Mouse (Mus musculus) E14TG2a.4 (cell line): ENCODE data around the gene H2-M10.1.

Experiments
- CTCF ChIP-seq: conservative IDR thresholded peaks from 2 replicates; pipeline ENCODE4 v1.5.1; 2014; ENCODE audit warnings: low read length
- NANOG ChIP-seq: IDR thresholded peaks from 2 replicates; pipeline ENCODE4 v1.6.1; 2014; ENCODE audit warnings: borderline replicate concordance, low read length, mixed read lengths
- POU5F1 ChIP-seq: IDR thresholded peaks from 2 replicates; pipeline ENCODE4 v1.6.1; 2014; ENCODE audit warnings: low read length, borderline replicate concordance

DNA sequence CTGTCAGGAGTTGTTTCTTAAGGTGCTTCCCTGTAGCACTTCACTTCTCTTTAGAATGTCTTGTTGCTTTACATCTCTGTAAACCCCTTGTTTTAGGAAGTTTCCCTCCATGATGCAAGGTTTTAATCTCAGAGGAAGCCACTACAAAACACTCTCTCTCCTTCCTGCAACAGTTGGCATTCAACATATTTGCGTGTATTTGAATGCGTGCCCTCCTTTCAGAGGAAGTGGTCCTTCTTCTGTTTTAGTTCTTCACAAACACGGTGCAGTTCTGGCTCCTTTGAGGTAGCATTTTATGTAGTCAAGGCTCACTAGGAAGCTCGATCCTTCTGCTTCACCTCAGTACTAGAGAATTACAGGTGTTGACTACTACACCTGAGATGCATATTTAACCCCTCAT, 52.2 kb downstream of the H2-M10.1 start:
- TF ChIP-seq POU5F1 (no peak), CTCF (no peak), NANOG (no peak)
